Mouse (Mus musculus) C2C12 (cell line): ENCODE measurements at regions not wholly inside any gene's neighbourhood (a gene's known extent, or its start where the extent isn't known, plus 50 kb on each side); places are given as distances from the start of the nearest gene placed in this dataset.

ENCODE experiments used
- CEBPB ChIP-seq: IDR thresholded peaks from one replicate; pipeline ENCODE4 v1.6.1; 2011; ENCODE audit warnings: low read depth, mild to moderate bottlenecking, control low read depth, moderate library complexity
- CTCF ChIP-seq: IDR thresholded peaks from one replicate; pipeline ENCODE4 v1.5.1; 2011; ENCODE audit not compliant: control insufficient read depth, insufficient read depth, insufficient read length
- FOSL1 ChIP-seq: IDR thresholded peaks from one replicate; pipeline ENCODE4 v1.8.0; 2011; ENCODE audit warnings: mild to moderate bottlenecking, low read length; ENCODE audit not compliant: poor library complexity, insufficient read depth, severe bottlenecking
- MAX ChIP-seq: IDR thresholded peaks from one replicate; pipeline ENCODE4 v1.6.1; 2011; ENCODE audit warnings: mild to moderate bottlenecking, control low read depth
- MYOD1 ChIP-seq: IDR thresholded peaks from one replicate; pipeline ENCODE4 v1.6.1; 2011; ENCODE audit warnings: low read depth; ENCODE audit not compliant: control insufficient read depth, insufficient read length
- USF1 ChIP-seq: IDR thresholded peaks from one replicate; pipeline ENCODE4 v1.6.1; 2011; ENCODE audit warnings: low read depth, mild to moderate bottlenecking, control low read depth, moderate library complexity

DNA sequence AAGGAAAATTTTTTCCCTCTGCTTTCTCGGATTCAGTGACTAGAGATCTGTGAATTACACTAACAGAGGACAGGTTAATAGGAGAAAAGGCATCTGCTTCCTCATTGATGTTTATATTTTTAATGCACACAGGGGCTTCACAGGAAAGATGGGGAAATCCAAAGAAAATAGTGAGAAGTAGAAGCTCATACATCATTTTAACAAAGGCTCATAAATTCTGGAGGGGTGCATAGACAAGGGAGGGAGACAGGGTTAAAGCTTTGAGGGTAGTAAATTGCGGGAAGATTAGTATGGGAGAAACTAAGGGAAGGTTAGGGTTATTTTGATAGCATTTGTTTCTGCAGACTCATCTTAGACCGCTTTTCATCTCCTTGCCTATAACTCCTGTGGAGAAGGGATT, 95.0 kb upstream of the Tmtc4 start:
- TF ChIP-seq CTCF, result no peak
- no peak for TF ChIP-seq MAX
- no peak for TF ChIP-seq USF1
- no peak for TF ChIP-seq MYOD1
- no peak for TF ChIP-seq FOSL1
- TF ChIP-seq CEBPB, result no peak
